Mouse (Mus musculus) c-Kit-negative CD71-positive TER-119-positive erythroid progenitor cells, embryonic 14.5 days (primary cell): Measurements from ENCODE around the gene Unc5cl.

Source experiments
- DNase-seq: peaks from one replicate; pipeline ENCODE4 v3.0.0-alpha.2; 2013; ENCODE audit warnings: low read depth, low spot score

Unc5cl gene

DNA sequence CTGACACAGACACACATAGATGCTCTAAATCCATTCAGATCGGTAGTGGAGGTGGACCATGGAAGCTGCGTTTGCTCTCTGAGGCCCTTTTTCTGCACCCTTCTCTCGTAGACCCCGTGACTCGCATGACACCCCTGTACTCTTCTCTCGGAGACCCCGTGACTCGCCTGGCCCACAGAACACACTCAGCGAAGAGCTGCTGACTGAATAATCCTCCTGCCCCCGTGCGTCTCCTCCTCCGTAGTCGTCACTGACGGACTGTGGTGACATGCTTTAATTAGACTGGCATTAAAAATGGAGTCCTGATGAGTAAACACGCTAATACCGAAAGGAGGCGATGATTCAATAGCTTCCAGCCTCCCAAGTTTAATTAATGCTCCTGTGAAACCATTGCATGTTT is 84.6 kb downstream of the Unc5cl start:
- no peak for DNase-seq

DNA sequence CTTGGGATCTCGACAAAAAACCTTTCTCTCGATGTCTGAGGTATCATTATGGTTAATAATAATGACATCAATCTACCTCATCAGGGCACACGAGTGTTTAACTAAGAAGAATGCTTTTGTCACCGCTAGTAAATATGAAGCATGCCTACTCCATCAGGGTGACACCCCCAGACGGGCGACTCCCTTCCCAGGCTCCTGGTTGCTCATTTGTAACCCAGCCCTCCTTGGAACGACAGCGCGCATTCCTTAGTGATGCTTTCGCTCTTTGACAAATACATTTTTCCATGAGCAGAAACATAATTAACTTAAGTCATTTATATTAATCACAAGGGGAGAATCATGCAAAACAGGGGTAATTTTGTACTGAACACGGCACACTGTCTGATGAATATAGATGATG is 88.0 kb downstream of the Unc5cl start:
- no peak for DNase-seq

DNA sequence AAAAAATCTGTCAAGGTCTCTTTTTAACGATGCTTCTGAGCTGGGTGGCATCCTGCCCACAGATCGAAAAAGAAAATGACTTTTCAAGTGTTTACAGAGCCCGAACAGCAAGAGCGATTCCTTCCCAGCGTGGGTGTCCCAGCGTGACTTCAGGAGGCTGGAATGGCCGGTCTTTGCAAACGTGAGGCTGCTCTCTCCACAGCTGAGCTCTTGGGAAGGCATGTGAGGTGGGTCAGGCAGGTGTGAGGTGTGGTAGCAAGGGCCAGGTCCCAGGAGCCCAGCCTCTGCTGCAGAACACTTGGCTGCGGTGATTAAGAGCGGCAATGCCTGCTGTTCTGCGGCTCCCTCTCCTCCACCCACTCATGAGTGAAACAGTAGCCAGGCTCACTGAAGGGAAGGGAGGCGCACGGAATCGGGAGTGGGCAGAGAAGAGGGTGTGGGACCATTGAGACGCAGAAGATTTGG is 88.6 kb downstream of the Unc5cl start:
- DNase-seq, result no peak

DNA sequence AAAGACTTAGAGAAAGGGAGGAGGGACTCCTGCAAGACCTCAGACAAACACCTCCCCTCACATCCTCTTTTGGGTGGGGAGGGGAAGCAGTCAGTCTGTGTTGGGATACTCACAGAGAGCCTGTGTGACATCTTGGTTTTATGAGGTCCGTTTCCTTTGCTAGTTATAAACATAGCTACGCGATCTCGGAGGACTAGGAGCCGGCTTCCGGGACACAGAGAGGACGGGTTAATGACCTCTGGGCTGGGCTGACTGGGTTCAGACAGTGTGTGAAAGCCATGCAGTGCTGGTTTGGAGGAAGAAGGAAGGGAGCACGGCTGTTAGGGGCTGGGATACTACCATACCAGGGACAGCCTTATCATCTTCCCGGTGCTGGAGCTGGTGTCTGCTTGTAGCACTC is 90.0 kb downstream of the Unc5cl start:
- DNase-seq, result no peak

DNA sequence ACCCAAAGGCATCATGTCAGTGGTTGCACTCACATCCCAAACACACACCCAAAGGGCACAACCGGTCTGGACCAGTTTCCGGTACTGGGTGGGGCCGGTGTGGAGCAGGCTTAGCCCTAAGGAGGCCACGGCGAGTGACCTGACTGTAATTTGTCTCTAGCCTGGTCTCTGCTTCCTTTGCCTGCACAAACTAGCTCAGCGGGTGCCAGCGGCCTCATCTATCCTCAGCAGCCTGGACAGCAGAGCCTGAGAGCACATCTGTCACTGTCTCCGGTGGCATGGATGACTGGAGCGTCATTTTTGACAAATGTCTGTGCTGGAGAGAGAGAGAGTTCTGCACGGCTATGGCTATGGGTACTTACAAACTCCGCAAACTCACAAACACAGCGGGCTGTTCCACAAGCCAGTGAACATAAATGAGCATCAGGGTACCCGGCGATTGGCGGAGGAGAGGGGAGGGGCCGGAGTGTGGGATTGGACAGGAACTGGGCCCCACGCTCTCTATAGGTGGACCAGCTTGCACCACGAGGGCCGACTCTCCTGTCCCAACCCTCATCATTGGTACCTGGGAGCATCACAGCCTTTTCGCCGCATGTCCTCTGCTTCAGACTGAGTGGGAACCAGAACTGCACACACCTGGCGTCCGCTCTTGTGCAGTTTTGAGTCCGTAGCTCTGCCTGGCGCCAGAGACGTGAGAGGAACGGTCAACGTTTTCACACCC is 90.7 kb downstream of the Unc5cl start:
- DNase-seq, result no peak

DNA sequence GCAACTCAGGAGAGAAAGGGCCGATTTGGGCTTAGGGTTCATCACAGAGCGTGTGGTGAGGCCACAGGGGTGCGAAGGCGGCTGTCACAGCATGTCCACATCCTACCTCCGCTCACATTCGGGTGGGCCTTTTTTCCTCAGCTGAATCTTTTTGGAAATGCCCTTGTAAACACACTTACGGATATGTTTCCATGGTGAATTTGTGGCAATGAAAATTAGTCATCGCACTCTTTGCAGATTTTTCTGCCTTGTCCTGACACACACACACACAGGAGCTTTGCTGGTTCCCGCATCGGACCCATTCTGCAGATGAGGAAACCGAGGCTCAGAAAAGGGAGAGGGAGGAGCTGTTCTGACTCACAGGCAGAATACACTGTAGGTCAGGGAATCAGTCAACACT is 91.3 kb downstream of the Unc5cl start:
- DNase-seq, result no peak

DNA sequence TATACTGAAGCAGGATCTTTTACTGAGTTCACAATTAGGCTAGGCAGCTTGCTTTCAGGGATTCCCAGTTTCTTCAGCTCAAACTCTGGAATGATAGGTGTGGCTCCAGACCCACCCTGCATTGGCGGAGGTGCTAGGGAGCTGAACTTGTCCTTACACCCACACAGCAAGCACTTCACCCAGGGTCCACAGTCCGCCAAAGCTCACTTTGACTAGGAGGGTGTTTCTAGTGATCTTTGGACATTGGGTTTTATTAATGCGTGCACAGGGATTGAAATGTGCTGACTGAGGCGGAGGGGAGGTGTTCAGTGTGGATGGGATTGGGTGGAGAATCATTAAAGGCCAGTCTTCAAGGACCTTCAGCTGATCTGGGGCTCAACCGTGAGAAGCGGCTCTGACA is 93.0 kb downstream of the Unc5cl start:
- no peak for DNase-seq

DNA sequence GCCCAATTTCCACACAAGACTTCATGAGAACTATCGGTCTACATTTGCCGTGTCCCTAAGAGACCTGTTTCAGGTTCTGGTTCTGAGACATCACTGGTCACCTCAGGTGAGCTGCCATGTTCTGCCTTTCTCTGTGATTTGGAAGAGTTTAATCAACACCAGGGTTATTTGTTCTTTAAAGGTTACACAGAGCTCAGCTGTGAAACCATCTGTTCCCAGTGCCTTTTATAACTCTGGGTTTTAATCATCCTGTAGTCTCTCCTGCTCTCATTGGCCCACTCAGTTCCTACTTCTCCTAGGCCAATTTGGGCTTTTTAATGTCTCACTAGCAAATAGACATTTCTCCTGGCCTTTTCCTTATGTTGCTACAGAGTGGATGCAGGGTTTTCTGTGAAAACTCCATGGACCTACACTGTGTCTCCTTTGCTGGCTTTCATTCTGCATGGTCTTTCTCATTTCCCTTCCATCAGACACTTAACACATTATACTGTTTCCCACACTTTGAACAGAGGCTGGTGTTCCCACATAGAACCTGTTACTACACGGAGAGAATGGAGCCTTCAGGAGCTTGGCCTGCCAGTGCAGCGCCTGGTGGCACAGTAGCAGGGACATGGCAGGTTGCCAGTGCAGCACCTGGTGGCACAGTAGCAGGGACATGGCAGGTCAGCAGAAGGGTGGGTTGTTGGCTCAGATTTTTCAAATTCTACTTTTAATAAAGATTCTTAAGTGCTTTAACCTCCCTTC is 97.3 kb downstream of the Unc5cl start:
- no peak for DNase-seq

DNA sequence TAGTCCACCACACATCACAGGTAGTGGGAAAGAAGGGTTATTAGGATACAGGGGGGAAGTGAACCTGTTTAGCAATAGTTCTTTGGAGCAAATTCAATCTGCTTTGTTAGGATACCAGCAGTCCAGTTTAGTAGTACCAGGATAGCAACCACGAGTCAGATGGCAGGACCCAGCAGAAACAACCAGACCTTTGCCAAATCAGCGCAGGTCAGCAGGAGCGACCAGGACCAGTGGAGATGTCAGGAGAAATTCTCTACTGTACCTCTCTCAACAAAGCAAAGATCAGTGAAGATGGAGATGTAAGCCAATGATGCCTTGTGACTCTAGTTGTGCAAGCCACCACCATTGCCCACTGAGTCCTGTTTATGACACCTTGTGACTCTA is 97.8 kb downstream of the Unc5cl start:
- no peak for DNase-seq

DNA sequence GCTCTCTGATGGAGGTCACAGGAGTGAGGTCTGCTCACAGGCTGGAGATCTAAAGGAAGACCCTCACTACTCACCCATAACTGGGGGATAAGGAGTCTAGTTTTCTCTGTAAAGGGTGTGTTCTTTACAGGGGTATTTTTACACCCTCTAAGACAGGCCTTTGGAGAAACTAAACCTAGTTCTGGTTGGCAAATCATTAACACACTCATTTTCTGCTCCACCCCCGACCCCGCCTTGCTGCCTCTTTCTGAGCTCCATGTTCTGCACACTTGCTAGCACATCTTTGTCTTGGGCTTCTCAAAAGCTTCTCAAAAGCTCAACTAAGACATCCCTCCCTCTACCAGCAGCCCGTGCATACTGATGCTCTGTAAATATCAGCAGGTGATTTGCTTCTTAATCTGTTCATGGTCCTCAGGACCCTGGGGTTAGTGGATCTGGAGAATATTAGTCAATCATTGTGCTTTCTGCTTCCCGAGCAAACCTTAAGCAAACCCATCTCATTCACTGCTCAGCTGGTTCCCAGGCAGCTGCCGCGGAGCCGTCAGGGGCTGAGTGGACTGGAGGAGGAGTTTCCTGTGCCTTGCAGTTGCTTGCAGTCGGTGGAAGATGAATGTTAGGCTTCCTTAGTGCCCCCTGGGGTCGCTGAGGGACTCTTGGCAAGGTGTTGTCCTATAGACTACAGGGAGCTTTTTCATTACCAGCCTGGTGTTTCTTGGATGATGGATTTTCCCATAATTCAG is 101.7 kb downstream of the Unc5cl start:
- DNase-seq, result no peak

DNA sequence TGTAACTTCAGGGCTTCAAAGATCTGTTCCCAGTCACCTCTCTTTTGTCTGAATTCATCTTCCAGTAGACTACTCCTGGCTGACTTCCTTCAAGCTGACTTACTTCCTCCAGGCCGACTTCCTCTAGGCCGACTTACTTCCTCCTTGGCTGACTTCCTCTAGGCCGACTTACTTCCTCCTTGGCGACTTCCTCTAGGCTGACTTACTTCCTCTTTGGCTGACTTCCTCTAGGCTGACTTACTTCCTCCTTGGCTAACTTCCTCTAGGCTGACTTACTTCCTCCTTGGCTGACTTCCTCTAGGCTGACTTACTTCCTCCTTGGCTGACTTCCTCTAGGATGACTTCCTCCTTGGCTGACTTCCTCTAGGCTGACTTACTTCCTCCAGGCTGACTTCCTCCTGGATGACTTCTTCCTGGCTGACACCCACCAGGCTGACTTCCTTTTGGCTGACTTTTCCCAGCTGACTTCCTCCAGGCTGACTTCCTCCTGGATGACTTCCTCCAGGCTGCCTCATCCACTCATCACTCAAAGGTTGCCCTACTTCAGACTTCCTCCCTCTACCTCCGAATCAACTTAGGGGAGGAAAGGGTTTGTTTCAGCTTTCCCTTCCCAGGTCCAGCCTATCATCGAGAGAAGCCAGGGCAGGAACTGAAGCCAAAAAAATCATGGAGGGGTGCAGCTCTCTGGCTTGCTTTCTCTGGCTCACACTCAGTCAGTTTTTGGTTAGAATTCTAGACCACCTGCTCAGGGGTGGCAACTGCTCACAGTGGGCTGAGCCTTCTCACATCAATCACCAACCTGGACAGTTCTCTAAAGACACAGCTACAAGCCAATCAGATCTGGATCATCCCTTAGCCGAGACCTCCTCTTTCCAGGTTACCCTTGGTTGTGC is 103.4 kb downstream of the Unc5cl start:
- DNase-seq, result no peak

DNA sequence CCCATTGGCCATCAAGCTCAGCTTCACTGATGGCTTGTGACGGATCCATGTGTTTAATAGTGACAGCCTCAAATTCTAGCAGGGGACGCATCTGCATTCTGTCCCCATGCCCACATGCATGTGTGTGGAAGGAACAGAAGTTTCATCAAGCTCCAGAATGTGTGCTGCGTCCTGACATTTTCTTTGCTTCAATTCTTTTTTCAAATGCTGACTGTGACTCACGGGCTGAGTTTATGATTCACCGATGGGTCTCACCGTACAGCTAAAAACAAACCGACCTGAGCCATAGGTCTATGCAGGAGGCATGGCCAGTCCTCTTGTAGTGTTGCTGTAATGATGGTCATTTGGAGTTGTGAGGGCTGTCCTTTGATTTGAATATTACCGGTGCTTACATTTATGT is 110.2 kb downstream of the Unc5cl start:
- DNase-seq, result no peak

DNA sequence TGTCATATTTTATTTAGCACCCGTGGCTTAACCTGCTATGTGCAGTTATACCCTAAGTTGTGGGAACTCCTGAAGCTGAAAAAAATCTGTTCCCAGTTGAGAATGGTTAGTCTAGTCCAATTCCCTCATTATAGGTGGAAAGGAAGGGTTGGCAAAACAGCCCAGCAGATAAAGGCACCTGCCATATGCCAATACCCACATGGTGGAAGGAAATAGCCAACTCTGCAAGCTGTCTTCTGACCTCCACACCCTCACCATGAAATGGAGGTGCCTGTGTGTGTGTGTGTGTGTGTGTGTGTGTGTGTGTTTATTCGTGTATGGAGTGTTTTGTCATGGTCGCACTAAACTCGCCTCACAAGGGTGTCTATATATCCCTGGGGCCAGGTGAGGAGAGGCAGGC is 115.0 kb downstream of the Unc5cl start:
- DNase-seq, result no peak

DNA sequence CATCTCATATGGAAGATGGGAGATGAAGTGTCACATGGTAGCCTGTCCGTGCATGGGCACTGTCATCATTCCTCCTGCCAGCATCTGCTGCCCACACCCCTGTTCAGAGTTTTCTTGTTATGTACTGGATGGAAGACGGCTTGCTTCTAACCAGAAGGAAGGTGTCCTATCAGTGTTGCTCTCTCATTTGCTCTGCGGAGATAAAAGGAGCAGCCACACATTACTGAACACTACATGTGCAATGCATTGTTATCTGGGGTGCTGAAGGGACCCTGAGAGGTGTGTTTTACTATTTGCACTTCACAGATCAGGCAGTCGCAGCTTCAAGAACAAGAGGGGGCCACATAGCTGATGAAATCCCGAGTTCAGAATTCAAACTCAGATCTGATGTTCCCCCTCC is 126.5 kb downstream of the Unc5cl start:
- no peak for DNase-seq

DNA sequence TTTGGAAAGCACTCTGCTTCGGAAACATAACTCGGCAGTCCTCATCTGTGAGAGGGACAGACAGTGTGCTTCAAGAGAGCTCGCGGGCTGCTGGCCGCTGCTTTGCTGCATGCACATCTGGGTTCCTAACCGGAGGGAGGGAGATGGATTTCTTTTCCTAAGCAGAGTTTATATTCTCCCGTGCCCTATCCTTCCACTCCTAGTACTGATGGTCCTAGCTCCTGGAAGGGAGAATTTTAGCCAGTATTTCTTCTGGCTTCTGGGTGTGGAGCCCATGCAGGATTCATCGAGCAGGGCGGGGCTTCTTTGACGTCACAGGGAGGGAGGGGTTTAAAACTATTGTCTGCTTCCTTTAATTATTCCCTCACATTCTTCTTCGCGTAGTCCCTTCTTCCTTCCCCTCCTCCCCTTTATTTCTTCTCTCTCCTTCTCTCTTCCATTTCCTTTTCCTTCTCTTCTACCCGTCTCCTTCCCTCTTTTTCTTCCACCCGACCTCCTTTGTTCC is 127.8 kb downstream of the Unc5cl start:
- DNase-seq, result no peak

DNA sequence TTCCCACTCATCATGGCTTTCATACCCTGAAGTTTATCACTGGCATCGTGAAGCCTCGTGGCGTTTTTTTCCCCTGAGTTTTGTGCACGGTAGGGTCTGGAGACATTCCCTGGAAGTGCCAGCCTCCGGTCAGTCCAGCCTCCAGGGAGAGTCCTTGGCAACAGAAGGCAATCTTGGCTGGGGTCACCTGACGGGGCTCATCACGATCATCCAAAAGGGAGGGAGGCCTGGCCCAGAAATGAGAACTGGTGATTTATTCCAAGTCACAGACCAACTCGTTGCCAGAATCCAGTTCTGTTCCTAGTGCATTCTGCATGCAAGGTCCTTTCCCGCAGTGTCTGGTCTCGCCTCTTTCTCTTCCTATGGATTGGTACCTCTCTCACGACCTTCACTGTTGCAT is 128.7 kb downstream of the Unc5cl start:
- DNase-seq, result no peak

DNA sequence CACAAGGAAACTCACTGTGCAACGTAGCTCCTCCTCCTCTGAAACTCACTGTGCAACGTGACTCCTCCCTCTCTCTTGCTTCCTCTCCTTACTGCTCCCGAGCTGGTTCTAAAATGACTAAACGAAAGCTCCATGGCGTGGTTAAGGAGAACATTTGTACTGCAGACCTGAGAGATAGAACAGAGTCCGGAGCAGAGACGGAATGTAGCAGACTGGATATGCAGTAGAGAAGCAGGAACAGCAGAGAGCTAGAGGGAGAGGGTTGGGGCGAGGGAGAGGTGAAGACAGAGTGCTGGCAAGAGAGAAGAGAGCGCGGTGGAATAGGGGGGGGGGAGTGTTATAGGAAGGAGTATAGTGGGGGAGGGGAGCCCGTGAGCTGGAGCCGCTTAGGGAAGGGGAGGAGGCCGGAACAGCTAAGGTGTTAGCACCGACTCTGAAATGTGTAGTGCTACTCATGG is 131.2 kb downstream of the Unc5cl start:
- DNase-seq, result no peak

DNA sequence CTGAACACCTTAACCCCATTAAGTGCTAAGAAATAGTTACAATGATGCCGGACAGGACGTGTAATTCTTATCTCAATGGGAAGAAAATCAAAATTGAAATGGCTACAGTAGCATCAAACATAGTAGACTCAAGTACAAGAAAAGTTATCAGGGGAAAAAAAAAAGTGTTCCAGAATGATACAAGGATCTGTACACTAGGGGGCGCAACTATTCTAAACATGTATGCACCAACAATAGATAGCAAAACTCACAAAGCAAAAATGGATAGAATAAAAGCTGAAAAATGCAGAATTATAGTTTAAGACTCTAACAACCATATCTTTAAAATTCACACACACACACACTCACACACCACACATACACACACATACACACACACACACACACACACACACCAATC is 134.0 kb downstream of the Unc5cl start:
- DNase-seq, result no peak
